Mouse (Mus musculus) activated CD4-positive, CD25-positive, alpha-beta regulatory T cell, adult 4 months (primary cell): ENCODE data around the gene Sh3rf3. TPM values are rescaled to one million over a fixed set of nuclear protein-coding genes. Genes with fewer than 3 reads are reported as not detected.

ENCODE experiments used
- ATAC-seq: one replicate; pipeline ENCODE4 v1.8.0; 2017
- polyA plus RNA-seq, 2 experiments: library from polyadenylated mRNA; unstranded; fragments of 100-300 nt; shearing (Covaris generic); gene quantifications; one replicate each; pipeline ENCODE4 v1.2.1; 2017

The Sh3rf3 gene
- polyA plus RNA-seq, 2 experiments from 2014 or later: not detected

DNA sequence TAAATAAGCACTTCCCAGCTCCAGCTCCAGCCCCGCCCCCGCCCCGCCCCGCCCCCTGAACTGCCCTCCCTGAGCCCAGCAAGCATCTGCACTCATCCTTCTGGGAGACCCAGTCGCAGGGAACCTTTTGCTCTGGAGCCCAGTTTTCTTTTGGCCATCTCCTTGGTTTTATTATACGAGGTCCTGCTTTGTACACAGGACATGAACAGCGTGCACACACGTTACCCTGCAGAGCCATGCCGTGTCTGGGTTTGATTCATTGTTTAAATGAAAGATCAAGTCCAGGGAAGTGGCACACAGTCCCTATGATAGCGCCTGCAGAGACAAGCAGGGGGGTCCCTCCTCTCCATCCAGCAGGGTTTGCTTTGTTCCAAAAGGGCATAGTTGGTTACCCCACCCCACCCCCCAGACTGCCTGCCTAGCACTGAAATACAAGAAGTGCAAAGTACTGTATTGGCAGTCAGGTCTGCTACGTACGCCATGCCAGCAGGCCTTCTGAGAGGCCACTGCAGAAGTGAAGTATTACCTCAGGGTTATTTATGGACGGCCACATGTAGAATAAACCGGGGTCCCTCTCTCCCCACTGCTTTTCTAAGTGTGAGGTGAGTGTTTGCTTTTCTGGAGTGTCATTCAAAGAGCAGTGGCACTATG, 41.5 kb downstream of the Sh3rf3 start:
- no peak for ATAC-seq

DNA sequence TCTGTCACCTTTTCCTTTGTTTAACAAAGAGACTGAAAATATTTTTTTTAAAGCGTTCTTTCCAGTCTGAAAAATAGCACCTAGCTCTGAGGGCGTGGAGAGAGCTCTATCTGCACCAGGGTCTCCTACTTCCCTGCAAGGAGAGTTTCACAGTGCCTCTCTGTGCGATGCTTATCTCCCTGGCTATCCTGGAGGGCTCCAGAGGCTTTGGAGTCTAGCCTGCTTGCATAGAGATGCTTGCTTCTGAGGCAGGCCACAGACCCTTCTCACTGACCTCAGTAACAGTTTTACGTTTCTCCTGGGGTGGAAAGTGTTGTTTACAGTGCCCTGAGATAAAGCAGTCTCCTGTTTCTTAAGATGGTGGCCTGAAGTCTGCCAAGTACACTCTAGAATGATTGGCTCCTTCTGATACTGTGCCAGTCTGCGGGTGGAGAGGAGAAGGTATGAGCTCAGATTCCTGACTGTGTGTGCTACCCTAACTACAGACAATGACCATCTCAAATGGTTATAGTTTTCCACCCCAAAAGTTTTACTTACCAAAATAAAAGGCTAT, 42.1 kb downstream of the Sh3rf3 start:
- no peak for ATAC-seq

DNA sequence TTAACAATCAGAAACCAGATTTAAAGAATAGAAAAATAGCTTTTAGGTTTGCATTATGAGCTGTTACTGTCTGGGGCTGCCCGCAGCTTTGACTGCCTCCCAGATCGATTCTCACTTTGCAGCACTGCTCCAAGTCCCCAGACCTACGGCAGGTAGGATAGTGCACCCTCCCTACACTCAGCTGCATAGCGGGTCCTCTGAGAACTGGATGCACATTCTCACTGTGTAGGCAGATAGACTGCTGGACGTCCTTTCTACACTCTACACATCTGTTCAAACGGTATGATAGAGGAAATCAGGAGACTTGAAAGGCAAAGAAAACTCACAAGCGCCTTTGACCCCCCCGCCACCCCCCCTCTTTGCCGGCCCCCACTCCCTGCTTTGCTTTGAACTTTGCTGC, 42.7 kb downstream of the Sh3rf3 start:
- ATAC-seq: no peak

DNA sequence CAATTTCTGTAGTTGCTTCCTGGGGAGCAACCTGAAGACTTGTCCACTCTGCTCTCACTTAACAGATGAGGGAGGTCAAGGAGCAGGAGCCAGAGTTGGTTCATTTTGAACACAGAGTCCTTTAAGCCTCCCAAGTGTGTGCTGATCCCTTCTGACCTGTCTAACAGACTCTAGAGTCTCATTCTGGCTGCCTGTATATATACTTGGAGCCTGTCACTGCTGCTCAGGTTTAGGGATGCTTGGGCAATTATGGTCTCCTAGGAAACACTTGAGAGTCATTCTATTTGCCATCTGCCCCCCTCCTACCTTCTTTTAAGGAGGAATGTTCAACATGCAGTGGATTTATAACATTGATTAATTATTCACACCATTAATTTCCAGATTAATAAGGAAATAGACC, 43.6 kb downstream of the Sh3rf3 start:
- no peak for ATAC-seq

DNA sequence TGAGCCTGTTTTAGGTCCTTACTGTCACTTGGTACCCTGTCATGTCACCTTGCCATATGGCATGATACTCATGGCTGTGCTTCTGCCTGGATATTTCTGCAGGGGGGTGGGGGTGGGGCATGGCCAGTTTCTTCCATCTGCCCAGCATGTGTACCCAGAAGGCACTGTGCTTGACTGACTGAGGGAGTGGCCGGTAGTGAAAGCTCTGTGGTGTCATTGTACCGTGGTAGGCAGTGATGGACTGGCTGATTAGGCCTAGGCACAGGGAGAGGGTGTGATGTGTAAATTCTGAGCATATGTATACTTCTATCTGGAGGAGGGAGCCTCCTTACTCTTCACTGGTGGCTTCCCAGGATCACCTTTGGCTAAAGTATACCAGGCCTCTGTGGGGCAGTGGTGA, 51.6 kb downstream of the Sh3rf3 start:
- no peak for ATAC-seq

DNA sequence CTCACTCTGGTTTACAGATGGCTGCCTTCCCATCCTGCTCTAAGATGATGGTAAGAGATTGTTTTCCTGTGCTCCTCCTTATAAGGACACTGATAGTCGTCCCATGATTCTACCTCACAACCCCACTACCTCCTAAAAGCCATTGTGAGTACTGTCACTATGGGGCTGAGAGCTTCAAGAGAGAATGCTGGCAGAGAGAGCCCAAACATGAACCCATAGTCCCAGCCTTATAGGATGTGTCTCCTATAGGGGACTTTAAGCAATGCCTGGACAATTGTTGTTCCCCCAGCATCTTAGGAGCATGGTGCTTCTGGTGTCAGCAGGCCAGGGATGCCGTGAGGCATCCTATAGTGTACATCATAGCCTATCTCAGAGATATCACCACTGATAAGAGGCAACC, 54.4 kb downstream of the Sh3rf3 start:
- ATAC-seq: no peak

DNA sequence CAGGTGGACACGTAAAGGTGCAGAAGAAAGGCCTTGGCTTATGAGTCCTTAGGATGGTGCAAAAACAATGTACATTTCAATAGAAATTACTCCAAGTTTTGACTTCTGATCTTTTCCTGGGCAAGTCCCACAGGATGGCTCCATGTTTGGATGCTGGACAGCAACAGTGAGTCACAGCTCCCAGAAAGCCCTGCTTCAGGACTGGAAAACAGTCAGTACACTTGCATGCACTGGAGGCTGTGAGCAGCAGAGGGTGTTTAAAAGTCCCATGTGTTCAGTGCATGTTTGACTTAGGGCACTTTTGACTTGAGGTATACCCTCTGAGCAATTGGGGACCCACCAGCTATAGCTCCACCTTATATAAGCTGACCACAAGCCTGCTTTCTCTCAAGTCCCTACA, 56.7 kb downstream of the Sh3rf3 start:
- ATAC-seq: no peak

DNA sequence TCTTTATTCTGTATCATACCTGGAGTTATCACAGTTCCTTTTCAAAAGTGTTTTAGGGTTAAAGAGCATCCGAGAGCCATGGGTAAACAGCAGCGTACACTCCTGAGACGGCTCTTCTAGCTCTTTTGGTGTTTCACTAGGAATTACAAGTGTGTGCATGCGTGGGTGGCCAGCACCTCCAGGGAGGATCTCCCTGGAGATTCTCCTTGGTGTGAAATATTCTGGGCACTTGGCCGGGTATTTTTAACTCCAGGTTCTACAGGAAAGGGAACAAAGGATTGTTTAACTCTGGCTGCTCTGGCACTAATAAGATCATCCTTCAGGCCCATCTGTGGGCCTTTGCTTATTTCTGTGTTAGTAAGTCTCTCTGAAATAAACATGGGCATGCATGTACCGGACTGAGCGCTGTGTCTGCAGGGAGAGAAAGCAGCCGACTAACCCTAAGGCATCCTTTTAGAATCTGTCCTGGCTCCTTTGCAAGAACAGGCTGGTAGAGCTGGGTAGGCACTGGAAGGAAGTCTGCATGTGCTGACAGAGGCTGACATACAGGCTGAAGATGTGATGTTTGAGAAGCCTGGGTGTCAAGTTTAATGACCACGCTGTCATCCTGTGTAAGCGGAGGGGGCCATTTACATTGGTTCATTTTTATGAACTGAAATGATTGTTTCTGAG, 58.1 kb downstream of the Sh3rf3 start:
- ATAC-seq: no peak

DNA sequence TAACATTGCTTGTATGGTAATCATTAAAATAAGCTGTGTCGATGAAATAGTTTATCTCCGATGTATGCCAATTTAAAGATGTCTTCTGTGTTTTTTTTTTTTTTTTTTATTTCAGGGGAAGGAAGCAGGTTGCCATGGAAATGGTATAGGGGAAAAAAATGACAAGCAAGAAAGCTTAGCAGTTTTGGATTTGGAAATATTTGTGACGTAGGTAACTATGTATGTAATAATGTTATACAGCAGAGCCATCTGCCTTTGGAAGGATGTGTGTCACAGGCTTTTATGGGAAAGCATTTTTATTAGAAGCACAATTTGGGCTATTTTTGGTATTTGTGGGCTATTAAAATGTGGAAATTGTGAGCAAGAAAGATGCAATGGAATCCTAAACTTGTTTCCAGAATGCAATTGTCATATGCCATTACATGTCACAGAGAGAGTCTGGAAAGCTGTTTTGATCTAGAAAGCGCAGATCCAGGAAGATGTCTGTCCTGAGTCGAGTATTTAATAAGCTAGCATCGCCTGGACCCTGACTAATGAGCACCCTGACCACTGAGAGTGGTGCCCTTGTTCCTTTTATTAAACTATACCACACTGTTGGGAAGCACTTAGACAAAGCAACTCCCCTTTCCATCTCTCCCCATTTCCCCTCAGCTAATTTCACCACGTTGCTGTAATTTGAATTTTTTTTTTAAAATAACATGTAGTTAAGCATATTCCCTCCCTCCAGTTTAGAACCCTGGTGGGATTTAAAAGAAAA, 58.8 kb downstream of the Sh3rf3 start:
- ATAC-seq: no peak

DNA sequence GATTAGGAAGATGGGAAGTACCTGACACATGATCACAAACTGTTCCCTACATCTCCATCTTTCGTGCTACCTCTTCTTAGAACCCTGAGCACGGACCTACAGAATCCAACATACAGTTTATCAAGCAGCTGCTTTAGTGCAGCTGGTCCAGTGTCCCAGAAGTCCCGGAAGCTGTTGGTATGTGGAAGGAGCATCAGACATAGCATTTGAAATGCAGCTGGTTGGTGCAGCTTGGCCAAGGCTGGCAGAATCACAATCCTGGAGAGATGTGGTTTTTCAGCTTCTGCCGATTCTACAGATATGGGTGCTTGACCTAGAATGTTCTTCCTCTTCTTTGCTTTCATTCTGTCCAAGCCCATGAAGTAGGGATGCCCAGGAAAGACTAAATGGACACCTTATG, 64.7 kb downstream of the Sh3rf3 start:
- ATAC-seq: no peak

DNA sequence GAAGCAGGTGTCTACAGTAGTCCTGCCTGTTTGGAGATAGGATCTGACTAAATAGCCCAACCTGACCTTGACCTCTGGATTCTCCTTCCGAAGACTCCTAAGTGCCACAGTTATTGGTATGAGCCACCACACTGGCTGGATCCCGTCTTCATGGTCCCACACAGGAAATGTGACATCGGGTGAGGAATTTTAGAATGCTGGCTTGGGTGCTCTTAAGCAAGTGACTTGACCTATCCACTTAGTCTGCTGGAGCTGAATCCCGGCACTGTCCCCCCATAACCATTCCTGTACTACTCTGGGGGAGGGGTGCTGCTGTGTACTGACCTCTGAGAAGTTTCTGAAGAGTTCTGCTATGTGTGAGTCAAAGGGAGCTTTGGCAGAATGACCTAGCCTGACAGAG, 65.5 kb downstream of the Sh3rf3 start:
- ATAC-seq: no peak

DNA sequence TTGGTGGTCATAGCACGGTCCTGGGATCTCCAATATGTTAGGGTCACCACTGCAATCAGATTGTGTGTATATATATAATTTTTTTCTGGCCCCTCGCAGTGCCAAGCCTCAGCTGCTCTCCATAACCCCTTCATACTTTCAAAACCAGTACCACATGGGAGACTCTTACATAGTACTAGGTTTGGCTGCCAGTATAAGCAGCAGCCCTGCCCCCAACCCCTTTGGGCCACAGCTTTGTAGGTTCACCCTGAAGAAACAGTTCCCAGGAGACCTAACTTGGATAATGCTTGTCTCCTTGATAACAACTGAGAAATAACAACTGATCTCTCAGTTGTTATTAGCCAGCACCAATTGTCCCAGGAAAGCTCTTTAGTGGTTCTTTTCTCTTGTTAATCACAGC, 69.6 kb downstream of the Sh3rf3 start:
- ATAC-seq: no peak

DNA sequence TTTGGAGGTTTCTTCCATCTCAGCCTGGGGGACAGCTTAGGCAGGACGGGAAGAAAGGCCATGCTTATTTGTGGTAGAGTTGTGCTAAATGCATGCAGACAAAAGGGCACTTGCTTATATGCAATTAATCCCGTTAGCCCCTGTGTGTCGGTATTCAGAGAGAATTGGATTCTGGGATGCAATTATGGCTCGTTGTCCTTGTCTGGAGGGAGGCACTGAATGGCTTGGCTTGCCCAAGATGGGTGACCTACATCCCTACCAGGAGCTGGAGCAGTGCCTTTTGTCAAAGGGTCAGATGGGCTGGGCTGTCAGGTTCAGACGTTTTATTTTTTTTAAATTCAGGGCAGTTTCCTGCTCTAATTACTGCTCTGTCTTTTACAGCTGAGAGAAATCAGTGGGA, 72.2 kb downstream of the Sh3rf3 start:
- ATAC-seq: no peak

DNA sequence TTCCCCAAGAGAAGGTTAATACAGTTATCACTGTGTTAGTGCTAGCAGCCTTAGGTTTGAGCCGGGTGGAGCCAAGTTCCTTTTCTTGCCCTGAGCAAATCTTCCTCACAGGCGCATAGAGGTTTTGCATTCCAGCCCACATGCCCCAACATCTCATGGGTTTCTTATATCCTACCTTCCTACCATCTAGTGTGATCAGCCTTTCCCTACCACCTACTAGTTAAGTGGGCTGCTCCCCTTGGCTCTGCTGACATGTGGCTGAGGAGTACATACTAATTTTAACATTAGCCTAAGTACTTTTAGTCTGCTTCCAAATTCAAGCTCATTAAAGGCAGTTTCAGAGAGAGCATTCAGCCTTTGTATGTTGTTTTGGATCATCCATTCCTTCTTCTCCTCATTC, 72.7 kb downstream of the Sh3rf3 start:
- no peak for ATAC-seq

DNA sequence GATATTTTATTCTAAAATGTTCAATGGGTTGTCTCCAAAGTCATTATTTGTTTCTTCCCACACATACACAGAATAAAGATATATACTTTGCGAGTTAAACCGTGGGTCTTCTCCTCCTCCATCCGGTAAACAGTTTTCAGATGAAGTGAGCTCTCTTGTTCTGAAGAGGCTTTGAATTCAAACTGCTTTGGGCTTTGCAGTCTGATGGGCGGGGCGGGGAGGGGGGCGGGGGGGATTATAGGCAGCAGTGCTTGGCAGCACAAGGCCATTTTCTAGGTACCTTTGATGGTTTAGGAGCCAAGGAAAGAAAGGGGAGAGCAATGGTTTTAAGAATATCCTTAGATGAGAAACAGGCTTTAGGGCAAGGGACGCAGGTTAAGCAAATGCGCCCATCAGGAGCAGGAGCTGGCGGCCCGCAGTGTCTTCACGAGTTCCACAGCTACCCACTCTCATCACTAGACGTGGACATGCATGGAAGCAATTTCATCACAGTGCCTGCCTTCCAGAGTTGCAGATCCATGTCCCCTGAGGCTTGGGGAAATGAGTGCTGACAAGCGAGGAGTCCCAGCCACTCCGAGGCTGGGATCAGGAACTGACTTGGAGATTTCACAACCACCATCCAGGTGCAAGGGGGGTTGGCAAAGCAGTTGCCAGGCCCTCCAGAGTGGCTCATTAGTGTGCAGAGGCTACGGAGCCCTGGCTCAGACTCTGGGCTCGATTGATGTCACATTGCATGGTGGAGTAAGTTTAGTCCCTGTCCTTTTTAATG, 77.7 kb downstream of the Sh3rf3 start:
- no peak for ATAC-seq

DNA sequence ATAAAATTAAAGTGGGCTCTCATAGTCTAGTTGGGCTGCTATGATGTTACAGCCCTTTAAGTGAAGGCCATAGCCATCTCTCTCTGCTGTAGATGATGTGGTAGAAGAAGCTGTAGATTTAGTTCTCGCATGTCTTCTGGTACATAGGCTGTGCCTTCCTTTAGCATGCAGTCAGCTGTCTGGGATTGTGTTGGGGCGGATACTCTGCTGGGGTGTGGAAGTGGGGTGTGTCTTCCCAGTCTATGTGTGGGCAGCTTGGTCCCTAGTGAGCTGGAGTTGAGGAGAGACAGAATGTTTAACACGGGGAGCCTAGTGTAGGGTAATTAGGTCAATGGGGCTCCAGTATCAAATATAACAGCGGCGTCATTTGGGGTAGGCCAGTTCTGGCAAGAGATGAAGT, 82.3 kb downstream of the Sh3rf3 start:
- no peak for ATAC-seq

DNA sequence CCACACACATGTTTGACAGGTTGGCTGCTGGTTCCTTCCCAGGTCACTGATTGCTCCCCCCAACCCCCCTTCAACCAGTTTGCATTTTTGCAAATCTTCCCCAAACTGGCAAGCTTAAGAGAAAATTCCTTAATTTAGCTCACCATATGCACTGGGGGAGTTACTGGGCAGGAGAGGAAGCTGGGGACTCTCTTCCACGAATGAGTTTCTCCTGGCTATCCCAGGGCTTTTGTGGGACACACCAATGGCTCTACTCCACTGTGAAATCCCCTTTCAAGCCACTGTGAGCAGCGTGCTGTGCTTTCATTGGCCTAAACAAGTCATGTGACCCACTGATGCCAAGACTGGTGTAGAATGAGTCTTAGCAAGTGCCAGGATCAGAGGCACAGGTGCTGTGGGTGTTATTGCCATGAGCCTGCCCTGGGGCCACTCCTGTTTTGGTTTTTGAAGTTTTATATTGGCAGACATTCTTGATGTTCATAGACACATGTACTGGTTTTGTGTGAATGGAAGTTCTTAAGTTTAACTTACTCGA, 83.9 kb downstream of the Sh3rf3 start:
- ATAC-seq: no peak

DNA sequence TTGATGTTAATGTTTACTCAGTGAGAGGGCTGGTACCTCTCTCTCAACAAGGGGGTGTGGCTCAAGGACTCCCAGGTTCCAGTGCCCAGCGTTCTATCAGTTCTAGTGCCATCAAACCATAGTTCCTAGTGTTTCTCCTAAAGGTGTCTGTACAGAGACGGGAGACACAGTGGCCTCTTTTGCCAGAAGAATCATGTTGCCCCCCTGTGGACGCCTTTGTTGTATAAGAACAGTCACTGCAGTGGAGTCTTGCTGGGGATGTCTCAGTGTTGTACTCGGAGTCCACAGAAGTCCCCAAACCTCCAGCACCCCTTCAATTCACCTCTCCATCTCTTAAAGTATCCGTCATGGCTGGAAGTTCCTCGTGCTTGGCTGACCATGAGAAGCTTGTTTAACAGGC, 92.1 kb downstream of the Sh3rf3 start:
- no peak for ATAC-seq

DNA sequence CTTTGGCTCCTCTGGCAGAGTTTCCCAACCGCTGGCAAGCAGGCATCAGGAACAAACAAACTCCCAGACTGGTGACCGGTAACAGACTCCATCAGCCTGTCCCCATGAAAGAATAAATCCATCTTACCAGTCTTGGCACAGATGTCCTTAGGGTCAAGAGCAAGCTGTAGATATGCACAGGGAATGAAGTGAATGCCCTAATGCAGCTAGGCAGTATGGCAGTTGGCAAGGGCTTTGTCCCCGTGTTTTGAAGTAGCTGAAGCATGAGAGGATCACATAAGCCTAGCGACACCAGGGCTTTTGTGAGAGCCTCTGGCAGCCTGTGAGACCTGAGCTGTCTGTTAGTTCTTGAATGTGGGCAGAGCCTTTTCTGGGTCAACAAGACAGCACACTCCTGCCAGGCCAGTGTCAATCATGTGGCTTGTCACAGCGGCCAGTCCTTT, 93.9 kb downstream of the Sh3rf3 start:
- no peak for ATAC-seq

DNA sequence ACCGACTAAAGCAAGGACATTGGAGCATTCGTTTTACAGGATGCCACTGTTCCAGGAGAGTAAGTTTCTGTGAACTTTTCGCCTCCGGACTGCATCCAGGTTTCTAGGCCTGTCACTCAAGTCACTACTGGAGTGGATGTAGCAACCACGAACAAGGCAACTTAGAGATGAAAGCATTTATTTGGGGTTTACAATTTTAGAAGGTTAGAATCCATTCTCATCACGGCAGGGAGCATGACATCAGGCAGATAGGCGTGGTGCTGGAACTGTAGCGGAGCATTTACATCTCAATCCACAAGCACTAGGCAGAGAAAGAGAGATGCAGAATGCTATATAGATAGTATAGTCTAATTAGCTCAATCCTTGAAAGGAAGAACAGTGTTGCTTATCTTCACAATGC, 95.3 kb downstream of the Sh3rf3 start:
- no peak for ATAC-seq

DNA sequence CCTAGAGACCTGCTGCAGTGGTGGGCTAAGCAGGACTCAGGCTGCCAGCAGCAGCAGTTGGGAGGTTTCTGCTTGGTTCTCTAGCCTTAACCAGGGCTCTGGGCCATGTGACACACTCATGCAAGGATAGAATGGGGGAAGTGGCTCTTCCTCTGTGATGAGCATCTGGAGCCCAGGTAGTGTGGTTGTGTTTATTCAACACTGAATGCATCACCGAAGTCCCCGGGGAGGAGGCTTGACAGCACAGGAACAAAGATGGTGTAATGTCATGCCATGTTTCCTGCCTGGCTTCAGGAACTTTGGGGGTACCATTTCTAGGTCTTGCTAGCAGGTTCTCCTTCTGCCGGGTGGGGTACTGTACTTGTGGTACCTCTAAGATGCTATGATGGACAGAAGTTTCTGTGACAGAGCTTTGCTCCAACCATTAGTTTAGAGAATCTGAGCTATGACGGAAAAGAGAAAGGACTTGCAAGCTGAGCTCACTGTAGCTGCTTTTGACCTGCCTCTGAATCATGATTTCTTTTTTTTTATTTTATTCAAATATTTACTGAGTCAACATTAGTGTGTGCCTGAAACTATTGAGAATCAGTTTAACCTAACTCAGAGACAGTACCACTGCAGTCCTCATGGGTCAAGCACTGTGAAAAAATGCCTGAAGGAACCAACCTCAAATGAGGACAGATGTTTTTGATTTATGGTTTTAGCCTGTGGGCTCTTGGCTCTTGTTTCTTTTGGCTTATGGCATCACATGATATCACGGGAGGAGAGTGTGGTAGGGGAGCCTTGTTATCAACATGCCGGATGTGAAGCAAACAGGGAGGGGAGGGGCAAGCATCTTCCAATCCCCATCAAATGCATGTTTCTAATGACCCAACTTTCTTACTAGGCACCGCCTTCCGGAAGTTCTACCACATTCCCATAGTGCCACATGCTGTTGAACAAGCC, 102.4 kb downstream of the Sh3rf3 start:
- no peak for ATAC-seq
